Mouse (Mus musculus) intestine, embryonic 15.5 days (tissue): ENCODE measurements around the gene Gm26992. TPM values are rescaled to one million over a fixed set of nuclear protein-coding genes. Genes with fewer than 3 reads are reported as not detected.
A peak's percentile ranks its signal among the peaks of the same experiment; 100 is the strongest.

Experiments
- ATAC-seq: fragments of 200-750 bp; cut with Nextera tagmentation; 2 replicates; pipeline ENCODE4 v1.8.0; 2017; ENCODE audit warnings: moderate TSS enrichment, moderate library complexity
- H3K27ac ChIP-seq: fragments of 300-500 bp; sonication (generic); 2 replicates; pipeline ENCODE4 v1.5.1; 2015; ENCODE audit warnings: mild to moderate bottlenecking, inconsistent platforms
- H3K27me3 ChIP-seq: fragments of 300-500 bp; sonication (generic); replicated peaks from 2 replicates; pipeline ENCODE4 v1.6.1; 2015; ENCODE audit warnings: inconsistent platforms
- H3K36me3 ChIP-seq: fragments of 300-500 bp; sonication (generic); 2 replicates; pipeline ENCODE4 v1.6.1; 2015; ENCODE audit warnings: inconsistent platforms
- H3K4me1 ChIP-seq: fragments of 300-500 bp; sonication (generic); replicated peaks from 2 replicates; pipeline ENCODE4 v1.6.1; 2015; ENCODE audit warnings: inconsistent platforms
- H3K4me2 ChIP-seq: fragments of 300-500 bp; sonication (generic); replicated peaks from 2 replicates; pipeline ENCODE4 v1.6.1; 2015; ENCODE audit warnings: mild to moderate bottlenecking, inconsistent platforms
- H3K4me3 ChIP-seq: fragments of 300-500 bp; sonication (generic); replicated peaks from 2 replicates; pipeline ENCODE4 v1.5.1; 2015; ENCODE audit warnings: inconsistent platforms
- H3K9ac ChIP-seq: fragments of 300-500 bp; sonication (generic); 2 replicates; pipeline ENCODE4 v1.6.1; 2015; ENCODE audit warnings: inconsistent platforms
- H3K9me3 ChIP-seq: fragments of 300-500 bp; sonication (generic); 2 replicates; pipeline ENCODE4 v1.6.1; 2016; ENCODE audit warnings: inconsistent platforms
- WGBS: fragments of 180-500 bp; shearing (Covaris S2); methylation state at CpG from one replicate; pipeline ENCODE4 v1.1.7; 2015; 5-methylcytosine and 5-hydroxymethylcytosine counted together
- polyA plus RNA-seq: library from polyadenylated mRNA; unstranded; fragments of >200 nt; fragmentation: Nextera tagmentation; extraction: Ambion mirVana; gene quantifications from 2 replicates; pipeline ENCODE4 v1.2.1, GENCODE M21; 2015

The Gm26992 gene
- polyA plus RNA-seq, 1 experiment from 2014 or later: not detected

DNA sequence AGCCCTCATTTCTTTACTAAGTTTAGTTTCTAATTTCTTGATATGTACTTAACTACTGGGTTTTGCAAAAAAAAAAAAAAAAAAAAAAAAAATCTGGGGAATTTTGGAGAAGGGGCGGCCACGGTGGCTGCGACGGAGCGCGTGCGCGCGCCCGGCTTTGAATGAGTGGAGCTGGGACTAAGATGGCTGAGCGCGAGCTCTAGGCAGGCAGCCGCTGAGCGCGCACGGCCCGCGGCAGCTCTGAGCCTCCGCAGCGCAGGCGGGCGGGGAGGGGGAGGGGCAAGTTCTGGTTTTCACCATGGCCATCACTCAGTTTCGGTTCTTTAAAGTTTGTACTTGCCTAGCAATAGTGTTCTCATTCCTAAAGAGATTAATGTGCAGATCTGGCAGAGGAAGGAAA is 107.4 kb downstream of the Gm26992 start:
- WGBS: under 1% methylated on average over 15 of the region's 23 CpGs
- no peaks in the 10 kb centered on the region for H3K9me3 ChIP-seq

More for the DNA sequence above, 107.4 kb downstream of the Gm26992 start:
- Histone ChIP-seq H3K36me3 (no peaks in the 10 kb centered on the region), H3K27ac (no peak overlapping the region), H3K4me3 (0 out of 2 replicates have a peak overlapping the region, but pooled peaks have one; percentile 10), H3K9ac (no peak overlapping the region), H3K4me2 (peak overlapping the region; percentile 50), H3K4me1 (0 out of 2 replicates have a peak, but pooled peaks cover 2% of the 10 kb centered on the region), H3K27me3 (no peaks in the 10 kb centered on the region)
- ATAC-seq: peak; percentile 88

Other genes starting within 250 kb of the Gm26992 start
- gene Nap1l2, start 235.4 kb upstream of the Gm26992 start, polyA plus RNA-seq: 2.6 and 2.8 TPM in 2 replicates
- gene Cdx4, start 100.6 kb upstream of the Gm26992 start, polyA plus RNA-seq: not detected in 2 replicates
- 4.4 and 5.0 TPM in 2 replicates for gene Chic1, start 65.5 kb upstream of the Gm26992 start, polyA plus RNA-seq
- gene Tsx, start 7.5 kb upstream of the Gm26992 start, polyA plus RNA-seq: 0.35 and 0.36 TPM in 2 replicates
- not detected in 2 replicates for gene Zcchc13, start 208.6 kb downstream of the Gm26992 start, polyA plus RNA-seq